Mouse (Mus musculus) monocyte, adult 2 months (primary cell): ENCODE measurements around the gene Nuak1.
"Not testable (repeated sequence)": the region's sequence is repeated elsewhere in the genome, so short reads cannot be mapped to it uniquely, and the experiment has no call there.

ENCODE experiments used
- DNase-seq, 2 experiments: peaks; one replicate each; pipeline ENCODE4 v3.0.0; 2022; ENCODE audit warnings: low spot score in 2 of 2, low read depth in 1 of 2

The Nuak1 gene

GRCm38 (mm10) chr10:84440541-84441433 is at the start of gene Nuak1:
Nuak1 (minus strand) TSS chr10:84440597.
- DNase-seq = no peak

DNA sequence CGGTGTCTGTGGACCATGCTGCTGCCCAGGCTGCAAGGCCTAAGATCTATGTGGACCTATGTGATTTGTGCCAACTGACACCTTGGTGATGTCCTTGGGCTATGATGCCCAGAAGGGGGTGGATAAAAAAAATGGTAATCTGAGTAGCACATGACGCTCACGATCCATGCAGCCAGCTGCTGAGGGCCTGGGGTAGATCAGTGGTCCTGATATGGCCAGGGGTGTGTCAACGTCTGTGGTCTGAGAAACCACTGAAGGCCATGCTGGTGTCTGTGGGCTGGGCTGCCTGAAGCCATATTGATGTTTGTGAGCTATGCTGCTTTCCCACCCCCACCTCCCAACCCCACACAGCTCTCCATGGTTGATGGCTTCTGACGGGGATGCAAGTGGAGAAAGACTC is 49.7 kb upstream of the Nuak1 start:
- no peak for DNase-seq

DNA sequence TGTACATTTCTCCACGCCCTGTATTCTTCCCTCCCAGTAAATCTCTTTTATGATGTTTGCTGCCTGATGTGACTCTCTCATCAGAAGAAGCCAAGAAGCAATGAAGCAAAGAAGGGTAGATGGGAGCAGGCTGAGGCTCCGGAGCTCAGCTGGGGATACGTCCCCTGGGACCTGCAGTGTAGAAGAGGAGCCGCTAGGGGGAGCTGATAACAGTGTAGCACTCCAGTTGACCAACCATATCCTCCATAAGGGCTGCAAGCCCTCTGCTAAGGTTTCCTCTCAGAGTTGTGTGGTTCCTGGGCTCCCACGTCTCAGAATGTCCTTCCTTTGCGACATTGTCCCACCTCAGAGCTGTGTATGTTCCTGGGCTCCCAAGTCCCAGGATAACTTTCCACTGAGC is 47.9 kb upstream of the Nuak1 start:
- DNase-seq = peak; percentile 27 to 43

DNA sequence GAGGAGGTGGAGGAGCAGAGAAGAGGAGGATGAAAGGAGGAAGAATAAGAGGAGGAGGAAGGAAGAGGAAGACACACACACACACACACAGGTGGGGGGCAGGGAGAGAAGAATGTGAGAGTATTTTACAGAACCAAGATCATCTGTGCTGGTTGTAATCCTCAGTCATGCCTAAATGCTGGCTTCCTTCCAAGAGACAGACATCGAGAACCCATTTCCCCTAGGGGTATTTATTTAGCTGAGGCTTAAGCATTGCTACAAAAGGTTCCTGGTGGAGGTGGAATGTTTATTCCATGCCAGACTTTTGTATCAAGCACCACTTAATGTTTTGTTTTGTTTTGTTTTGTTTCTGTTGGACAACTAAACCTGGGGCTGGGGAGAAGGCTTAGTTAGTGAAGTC is 44.3 kb upstream of the Nuak1 start:
- no peak for DNase-seq

DNA sequence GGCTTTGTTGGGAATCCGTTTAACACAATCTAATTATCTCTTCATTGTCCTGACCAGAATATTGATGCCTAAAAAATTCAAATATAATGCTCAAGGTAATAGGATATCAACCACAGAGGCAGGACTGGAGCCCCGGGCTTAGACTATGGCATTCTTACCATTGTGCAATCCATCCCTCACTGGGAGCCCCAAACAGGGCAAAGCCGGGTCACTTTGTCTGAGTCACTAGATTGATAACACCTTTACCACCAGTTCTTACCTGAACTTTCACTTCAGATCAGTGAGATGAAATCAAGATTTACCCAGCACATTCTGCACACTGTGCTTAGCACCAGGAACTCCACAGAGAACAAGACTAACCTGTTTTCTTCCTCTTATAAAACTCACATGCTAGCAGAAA is 43.2 kb upstream of the Nuak1 start:
- no peak for DNase-seq

GRCm38 (mm10) chr10:84483069-84483468 is 42.7 kb upstream of the Nuak1 start:
- DNase-seq = no peak

GRCm38 (mm10) chr10:84482418-84482817 is 42.0 kb upstream of the Nuak1 start:
- not testable (repeated sequence) for DNase-seq

- DNase-seq = no peak
These were observed 40.9 kb upstream of the Nuak1 start for GRCm38 (mm10) chr10:84481327-84481671.

GRCm38 (mm10) chr10:84480667-84481326 is 40.4 kb upstream of the Nuak1 start:
- DNase-seq = no peak

DNA sequence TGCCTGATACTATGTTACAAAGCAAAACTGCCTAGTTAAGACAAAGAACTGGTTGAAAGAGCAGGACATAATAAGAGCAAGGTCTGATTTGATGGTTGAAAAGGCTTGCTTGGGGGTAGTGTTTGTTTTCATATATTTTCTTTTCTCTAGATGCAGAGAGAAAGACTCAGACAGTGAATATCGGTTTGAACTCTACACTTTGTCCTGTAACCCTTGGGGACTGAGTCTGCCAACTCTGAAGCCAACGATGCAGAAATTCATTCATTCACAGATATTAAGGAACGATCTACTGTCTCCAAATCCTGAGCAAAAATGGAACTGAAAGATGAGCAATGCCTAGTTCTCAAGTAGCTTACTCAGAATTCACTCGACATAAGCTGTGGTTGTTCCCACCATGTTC is 39.7 kb upstream of the Nuak1 start:
- no peak for DNase-seq

- no peak for DNase-seq
These were observed 37.2 kb upstream of the Nuak1 start for GRCm38 (mm10) chr10:84477613-84478076.

GRCm38 (mm10) chr10:84477045-84477612 is 36.7 kb upstream of the Nuak1 start:
- no peak for DNase-seq

DNA sequence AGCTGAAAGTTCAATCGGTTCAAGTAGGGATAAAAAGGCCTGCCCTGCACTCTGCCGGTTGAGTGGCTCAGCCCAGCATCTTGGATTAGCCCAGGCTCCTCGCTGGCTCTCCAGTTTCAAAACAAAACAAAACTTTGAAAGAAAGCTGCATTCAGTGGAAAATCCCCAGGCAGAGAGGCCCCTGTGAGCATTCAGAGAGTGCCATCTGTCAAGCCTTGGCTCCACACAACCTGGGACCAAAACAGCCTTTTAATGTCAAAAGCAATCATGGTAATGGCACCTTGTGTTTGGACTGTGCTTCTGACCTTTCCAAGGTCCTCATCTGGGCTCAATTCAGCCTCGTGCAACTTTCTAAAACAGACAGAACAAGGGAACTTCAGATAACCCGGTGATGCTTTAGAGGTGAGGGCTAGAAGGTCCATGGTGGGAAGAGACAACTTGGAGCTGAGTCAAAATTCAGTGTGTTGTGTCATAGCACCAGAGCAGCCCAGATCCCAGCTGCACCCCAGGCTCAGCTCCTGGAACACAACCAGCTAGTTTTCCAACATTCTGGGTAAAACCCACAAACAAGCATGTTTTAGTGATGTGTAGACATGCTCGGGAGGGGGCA is 27.3 kb upstream of the Nuak1 start:
- no peak for DNase-seq

DNA sequence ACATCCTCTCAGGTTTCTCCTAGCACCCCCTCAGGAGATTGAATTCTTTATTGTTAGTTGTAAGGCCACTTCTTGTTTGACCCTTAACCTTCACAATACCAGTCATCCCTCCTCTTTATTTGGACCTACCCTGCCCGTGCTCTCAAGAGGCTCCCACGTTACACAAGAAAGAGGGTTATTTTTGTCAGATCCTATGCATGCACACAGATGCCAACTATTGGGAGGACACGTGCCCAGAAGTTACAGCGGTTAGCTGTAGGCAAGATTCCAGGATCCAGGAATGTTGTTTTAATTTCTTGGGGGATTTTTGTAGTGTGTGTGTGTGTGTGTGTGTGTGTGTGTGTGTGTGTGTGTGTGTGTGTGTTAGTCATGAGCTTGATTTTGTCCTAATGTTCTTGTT is 25.1 kb upstream of the Nuak1 start:
- no peak for DNase-seq

DNA sequence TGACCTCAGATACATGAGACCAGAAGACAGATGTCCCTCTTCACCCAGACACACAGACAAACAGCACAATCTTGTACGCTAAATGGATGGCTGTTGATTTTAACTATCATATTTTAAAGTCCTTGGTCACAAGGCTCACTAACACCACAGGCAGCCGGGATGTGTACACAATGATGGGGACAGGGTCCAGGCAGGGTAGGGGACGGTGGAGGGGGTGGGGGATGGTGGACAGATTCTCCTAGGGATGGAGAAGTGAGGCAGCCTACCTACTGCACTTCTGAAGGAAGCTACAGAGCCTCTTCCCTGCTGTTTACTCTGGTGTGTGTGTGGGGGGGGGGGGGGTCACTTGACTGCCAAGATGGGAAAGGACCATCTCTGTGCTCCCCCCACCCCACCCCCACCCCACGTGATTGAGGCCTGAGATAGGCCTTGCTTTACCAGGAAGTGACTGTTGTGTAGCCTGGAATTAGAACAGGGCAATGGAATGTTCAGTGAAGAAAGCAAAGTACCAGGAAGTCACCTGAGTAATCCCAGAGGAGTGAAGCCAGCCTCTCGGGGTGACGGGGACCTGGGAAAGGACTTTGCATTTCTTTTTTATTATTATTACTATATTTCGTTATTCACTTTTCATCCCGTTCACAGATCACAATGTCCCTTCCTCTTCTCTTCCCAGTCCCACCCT is 20.2 kb upstream of the Nuak1 start:
- DNase-seq = no peak

DNA sequence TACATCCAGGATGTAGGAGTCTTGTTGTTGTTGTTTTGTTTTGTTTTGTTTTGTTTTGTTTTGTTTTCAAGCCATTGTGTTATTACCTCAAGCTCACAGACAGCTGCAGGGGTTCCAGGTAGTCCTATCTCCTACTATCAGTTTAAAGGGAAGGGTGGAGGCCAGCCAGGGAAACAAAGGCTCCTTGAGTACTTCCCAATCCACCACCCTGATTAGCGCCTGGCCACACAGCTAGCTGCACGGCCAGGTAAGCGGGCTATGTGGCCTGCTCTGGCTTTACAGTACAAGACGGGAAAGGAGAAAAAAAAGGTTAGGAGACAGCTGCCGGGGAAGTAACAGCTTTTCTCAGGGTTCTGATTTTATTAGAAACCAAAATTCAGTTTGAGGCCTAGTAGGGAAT is 17.7 kb upstream of the Nuak1 start:
- no peak for DNase-seq

DNA sequence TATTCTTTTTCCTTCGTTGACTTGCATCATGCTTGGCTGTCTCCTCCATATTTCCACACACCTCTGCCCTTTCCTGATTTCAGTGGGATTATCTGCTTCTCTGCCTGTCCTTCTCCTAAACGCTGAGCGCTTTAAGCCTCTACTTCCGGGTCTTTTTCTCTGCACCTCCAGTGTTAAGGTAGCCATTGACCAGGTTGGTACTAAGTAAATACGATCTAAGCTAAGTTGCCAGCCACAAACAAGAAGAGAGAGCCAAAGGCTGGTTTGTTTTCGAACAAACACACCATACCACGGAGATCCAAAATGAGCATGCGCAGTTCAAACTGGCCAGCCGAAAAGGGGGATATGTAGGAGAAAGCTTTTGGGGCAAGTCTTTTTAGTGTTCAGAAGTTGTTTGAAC is 17.1 kb upstream of the Nuak1 start:
- DNase-seq = no peak

DNA sequence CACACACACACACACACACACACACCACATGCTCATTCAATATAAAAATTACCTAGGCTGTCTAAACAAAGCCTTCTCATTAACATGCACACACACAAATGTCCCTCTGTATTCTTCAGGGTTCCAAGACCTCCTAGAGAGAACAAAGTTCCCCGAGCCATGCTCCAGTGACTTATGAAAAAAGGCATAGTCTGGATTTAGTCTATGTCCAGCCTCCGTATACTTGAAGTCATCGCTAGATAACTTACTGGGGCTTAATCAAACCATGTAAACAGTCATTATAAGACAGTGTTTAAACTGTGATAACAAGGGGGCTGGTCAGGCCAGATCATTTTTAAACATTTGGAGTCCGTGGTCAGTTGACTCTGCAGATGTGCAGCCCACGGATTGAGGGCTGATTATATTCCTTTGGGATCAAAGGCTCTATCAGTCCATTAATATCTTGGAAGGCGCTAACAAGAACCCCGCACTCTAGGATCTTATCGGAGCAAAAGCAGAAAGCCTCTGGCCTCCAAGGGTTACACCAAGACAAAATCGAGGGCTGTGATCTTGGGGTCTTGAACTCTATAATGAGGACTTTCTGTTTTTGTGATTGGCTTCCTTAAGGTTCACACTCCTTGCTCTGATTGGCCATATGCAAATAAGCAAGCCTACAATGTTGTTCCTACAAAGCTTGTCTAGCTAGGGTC is 16.4 kb upstream of the Nuak1 start:
- DNase-seq = no peak

DNA sequence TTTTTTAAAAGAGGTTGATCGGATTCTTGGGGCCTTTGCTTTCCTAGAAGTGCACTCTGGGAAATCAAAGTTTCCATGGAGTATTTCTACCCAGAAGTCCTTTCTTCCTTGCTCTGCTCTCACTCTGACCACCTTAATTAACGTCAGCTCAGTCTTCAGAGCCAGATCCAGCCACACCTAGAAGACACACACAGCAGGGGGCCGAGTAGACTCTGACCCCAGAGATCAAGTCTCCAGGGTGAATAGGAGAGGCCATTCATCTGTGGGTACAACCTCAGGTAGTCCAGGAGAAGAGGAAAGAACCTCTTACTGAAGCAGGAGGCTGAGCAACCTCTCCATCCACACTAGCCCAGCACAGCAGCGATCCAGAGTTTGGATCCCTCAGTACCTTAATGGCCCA is 11.5 kb upstream of the Nuak1 start:
- no peak for DNase-seq

GRCm38 (mm10) chr10:84450654-84451053 is 10.3 kb upstream of the Nuak1 start:
- DNase-seq = peak in 1 of 2 experiments; percentile 38

- DNase-seq = no peak
These were observed 9.3 kb upstream of the Nuak1 start for GRCm38 (mm10) chr10:84449733-84450132.
